Mouse (Mus musculus): ENCODE data around the gene Sumo1. TPM values are rescaled to one million over a fixed set of nuclear protein-coding genes. Genes with fewer than 3 reads are reported as not detected.

Sumo1 gene
- polyA plus RNA-seq, 1 experiment, result 28.5 TPM

- TF ChIP-seq POLR2A (IDR thresholded peaks at IDR 0.05; ENCODE audit: low read depth, low read length) (no peak), CTCF (conservative IDR thresholded peaks at IDR 0.05; ENCODE audit: insufficient read depth, insufficient read length, low read depth, low read length) (no peak)
- Histone ChIP-seq H3K36me3 (ENCODE audit: control insufficient read depth, insufficient read depth, low read length) (no peaks in the 10 kb centered on the region), H3K27me3 (replicated peaks; ENCODE audit: control insufficient read depth, insufficient read depth, low read length) (no peaks in the 10 kb centered on the region), H3K4me1 (ENCODE audit: control insufficient read depth, insufficient read depth, low read length) (no peaks in the 10 kb centered on the region), H3K27ac (ENCODE audit: insufficient read depth, low read depth, low read length) (no peak overlapping the region), H3K4me3 (ENCODE audit: insufficient read depth, low read depth, low read length) (no peak overlapping the region)
- 88% methylated on average over 5 of the region's 5 CpGs for WGBS
- no peak for DNase-seq
Measured at GRCm38 (mm10) chr1:59538381-59538780, 132.3 kb downstream of the Sumo1 start.

Other genes with a start within 250 kb of the Sumo1 start
- gene Fzd7, start 188.4 kb downstream of the Sumo1 start, polyA plus RNA-seq (2012; rRNA removed), result 8.6 and 12.6 TPM in 2 replicates
- gene Gm973, start 154.6 kb downstream of the Sumo1 start, polyA plus RNA-seq (2012; rRNA removed), result 0.22 and 0.46 TPM in 2 replicates
- 8.2 and 11.1 TPM in 2 replicates for gene Nop58, start 14.1 kb upstream of the Sumo1 start, polyA plus RNA-seq (2012; rRNA removed)
- 7.0 and 8.1 TPM in 2 replicates for gene Bmpr2, start 92.6 kb upstream of the Sumo1 start, polyA plus RNA-seq (2012; rRNA removed)
- 11.5 and 11.9 TPM in 2 replicates for gene Fam117b, start 242.2 kb upstream of the Sumo1 start, polyA plus RNA-seq (2012; rRNA removed)